Mouse (Mus musculus): ENCODE measurements around the gene Zmynd8. TPM values are rescaled to one million over a fixed set of nuclear protein-coding genes. Genes with fewer than 3 reads are reported as not detected.

The Zmynd8 gene
- polyA plus RNA-seq, 1 experiment from 2014 or later = 68.7 TPM

DNA sequence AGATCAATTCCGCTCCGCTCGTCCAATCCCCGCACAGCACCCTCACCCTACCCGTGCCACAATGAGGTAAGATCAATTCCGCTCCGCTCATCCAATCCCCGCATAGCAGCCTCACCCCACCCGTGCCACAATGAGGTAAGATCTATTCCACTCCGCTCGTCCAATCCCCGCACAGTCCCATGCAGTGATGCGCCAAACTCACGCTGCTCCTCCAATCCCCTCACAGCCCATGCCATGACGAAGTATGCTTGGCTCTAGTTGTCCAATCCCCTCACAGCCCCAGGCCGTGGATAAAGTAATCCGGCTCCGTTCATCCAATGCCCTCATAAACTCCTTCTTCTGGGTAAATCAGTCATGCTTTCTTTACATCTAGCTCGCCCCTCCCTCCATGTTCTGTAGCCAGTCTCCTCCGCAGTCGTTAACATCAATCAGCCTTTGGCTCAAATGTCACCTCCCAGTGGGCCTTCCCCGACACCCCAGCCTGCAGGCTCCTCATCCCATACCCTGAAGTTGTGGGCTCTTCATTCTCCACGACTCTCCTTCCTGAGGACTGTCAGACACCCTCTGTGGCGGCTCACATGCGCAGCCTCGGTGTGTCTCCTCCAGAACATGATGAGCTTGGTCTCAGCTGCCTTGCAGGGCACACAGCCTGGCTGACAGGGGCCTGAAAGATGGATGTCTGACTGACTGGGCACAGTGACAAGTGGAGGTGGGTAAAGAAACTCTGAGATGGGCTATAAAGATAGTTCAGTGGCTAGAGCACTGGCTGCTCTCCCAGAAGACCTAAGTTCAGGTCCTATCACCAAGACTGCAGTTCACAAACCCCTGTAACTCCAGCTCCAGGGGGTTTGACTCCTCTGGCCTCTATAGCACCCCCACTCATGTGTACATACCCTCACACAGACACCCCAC lies 36.9 kb downstream of the Zmynd8 start:
- Histone ChIP-seq H3K27ac (peak overlapping the region; percentile 46), H3K9me3 (no peaks in the 10 kb centered on the region), H3K9ac (no peak overlapping the region), H3K4me2 (replicated peaks) (0 out of 2 replicates have a peak overlapping the region, but pooled peaks have one; percentile 18), H3K36me3 (0 out of 2 replicates have a peak, but pooled peaks cover 4% of the 10 kb centered on the region), H3K27me3 (replicated peaks) (no peaks in the 10 kb centered on the region), H3K4me3 (no peak overlapping the region), H3K4me1 (peaks cover 84% of the 10 kb centered on the region)
- ATAC-seq (ENCODE audit: low FRiP score, low read depth) = peak; percentile 74
- WGBS = 51% methylated on average over 26 of the region's 26 CpGs

DNA sequence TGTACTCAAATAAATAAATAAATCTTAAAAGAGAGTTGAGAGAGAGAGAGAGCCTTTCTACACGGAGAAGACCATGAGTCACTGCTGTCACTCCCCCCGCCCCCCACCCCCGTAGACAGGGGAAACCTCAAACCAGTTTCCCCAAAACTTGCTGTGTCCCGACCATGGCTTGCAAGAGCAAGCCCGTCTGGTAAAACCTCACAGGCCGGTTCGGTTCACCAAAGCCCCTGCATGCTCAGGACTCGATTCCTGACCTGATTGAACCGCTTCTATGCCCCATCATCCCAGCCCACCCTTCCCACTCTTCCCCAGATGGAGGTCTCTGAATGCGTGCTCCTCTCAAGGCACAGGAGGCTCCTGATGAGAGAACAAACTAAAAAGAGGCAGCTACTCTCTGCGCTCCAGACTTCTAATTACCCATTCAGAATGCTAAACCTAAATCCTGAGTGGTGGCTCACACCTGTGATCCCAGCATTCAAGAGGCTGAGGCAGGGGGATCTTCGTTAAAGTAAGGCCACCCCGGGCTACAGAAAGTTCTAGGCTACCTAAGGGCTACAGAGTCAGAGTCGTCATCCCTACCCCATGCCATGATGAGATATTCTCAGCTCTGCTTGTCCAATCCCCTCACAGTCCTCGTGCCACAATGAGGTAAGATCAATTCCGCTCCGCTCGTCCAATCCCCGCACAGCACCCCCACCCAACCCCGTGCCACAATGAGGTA lies 37.7 kb downstream of the Zmynd8 start:
- no peak overlapping the region for H3K9ac ChIP-seq
- 90% methylated on average over 20 of the region's 20 CpGs for WGBS
- H3K4me1 ChIP-seq = peaks cover 84% of the 10 kb centered on the region
- H3K27me3 ChIP-seq (replicated peaks) = no peaks in the 10 kb centered on the region
- 0 out of 2 replicates have a peak, but pooled peaks cover 4% of the 10 kb centered on the region for H3K36me3 ChIP-seq
- no peak overlapping the region for H3K27ac ChIP-seq
- H3K9me3 ChIP-seq = no peaks in the 10 kb centered on the region
- H3K4me3 ChIP-seq = no peak overlapping the region
- ATAC-seq (ENCODE audit: low FRiP score, low read depth) = no peak
- H3K4me2 ChIP-seq (replicated peaks) = no peak overlapping the region

DNA sequence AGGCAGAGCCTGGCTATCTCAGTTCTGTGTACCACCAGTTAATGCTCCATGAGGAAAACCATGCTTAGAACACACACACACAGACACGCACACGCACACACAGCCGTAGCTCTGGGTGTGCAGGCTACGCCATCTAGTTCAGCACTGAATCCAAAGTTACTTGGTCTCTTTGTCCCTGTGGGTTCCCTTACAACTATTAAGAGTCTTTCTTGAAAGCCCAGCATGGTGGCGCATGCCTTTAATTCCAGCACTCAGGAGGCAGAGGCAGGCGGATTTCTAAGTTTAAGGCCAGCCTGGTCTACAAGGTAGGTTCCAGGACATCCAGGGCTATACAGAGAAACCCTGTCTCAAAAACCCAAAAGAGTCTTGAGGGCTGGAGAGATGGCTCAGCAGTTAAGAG lies 38.4 kb downstream of the Zmynd8 start:
- 96% methylated on average over 6 of the region's 6 CpGs for WGBS
- Histone ChIP-seq H3K9me3 (no peaks in the 10 kb centered on the region), H3K4me2 (replicated peaks) (no peak overlapping the region), H3K36me3 (0 out of 2 replicates have a peak, but pooled peaks cover 4% of the 10 kb centered on the region), H3K27ac (no peak overlapping the region), H3K27me3 (replicated peaks) (no peaks in the 10 kb centered on the region), H3K4me3 (no peak overlapping the region), H3K4me1 (peaks cover 89% of the 10 kb centered on the region), H3K9ac (no peak overlapping the region)
- ATAC-seq (ENCODE audit: low FRiP score, low read depth) = no peak

DNA sequence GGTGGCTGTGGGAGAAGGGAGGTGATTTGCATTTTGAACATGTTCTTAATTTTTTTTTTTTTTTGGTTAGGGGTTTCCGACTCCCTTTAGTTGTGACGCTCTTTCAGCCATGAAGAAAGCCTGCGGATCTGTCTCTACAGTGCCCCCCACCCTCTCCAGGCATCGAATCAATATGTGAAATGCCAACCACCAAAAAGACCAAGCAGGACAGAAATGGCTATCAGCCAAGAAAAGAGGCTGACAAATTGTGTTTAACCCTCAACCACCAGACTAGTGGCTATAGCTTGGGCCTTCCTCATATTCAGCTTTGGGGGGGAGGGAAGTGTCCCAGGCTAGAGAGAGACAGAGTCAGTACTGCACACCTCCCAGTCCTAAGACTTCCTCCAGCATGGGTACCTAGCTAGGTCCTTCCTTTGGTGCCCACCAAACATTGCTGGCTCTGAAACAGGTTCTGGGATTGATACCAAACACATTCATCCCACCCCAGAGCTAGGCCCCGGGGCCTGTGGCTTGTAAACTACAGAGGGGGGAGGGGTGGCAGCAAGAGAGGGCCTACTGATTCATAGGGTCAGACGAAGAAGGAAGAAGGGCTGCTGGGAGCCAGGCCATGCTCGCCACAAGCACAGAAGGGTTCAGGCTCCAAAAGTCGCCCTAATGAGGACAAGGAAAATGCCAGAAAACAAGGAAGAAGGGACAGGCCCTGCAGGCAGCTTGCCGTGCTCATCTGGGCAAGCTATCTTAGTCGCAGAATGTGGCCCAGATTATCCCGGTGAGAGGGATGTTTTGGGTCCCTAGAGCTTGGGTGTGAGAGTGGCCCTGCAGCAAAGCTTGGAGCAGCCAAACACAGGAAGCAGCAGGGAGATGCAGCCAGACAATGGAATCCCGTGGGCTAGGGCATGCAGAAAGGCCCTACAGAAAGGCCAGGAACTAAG lies 40.1 kb downstream of the Zmynd8 start:
- 11% methylated on average over 12 of the region's 12 CpGs for WGBS
- ATAC-seq (ENCODE audit: low FRiP score, low read depth) = no peak
- H3K4me2 ChIP-seq (replicated peaks) = peak overlapping the region; percentile 52
- 0 out of 2 replicates have a peak, but pooled peaks cover 4% of the 10 kb centered on the region for H3K36me3 ChIP-seq
- peak overlapping the region; percentile 48 for H3K9ac ChIP-seq
- no peaks in the 10 kb centered on the region for H3K27me3 ChIP-seq (replicated peaks)
- peaks cover 95% of the 10 kb centered on the region for H3K4me1 ChIP-seq
- H3K9me3 ChIP-seq = no peaks in the 10 kb centered on the region
- no peak overlapping the region for H3K4me3 ChIP-seq
- H3K27ac ChIP-seq = peak overlapping the region; percentile 85

DNA sequence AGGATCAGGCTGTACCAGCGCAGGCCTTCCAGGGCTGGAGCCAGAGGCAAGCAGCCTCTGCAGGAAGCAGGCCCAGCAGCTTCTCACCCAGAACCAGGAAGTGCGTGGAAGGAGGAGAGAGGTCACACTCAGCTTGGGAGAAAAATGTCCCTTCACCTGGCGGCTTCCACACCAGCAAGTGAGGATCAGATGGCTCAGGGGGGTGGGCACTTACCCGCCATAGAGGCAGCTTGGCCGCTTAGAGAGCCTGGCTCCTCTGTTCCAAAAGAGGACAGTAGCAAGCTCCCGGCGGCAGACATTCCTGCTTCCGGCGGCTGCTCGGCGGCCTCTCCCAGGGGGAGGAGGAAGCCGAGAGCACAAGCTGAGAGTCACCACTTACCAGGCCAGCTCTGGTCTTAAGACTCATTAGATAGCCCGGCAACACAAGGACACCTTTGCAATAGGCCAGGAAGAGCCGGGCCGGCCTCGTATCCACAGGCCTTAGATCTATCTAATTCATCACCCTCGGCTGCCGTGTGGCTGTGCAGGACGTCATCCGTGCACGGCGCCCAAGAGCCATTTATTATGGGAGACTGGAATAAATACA lies 40.9 kb downstream of the Zmynd8 start:
- peaks cover 93% of the 10 kb centered on the region for H3K4me1 ChIP-seq
- peak overlapping the region; percentile 54 for H3K9ac ChIP-seq
- WGBS = 1% methylated on average over 22 of the region's 22 CpGs
- H3K4me2 ChIP-seq (replicated peaks) = peak overlapping the region; percentile 52
- H3K36me3 ChIP-seq = peaks cover 4% of the 10 kb centered on the region; the same call in 1 of the 2 replicates
- no peaks in the 10 kb centered on the region for H3K27me3 ChIP-seq (replicated peaks)
- peak; percentile 2; the same call in 1 of the 2 replicates for ATAC-seq (ENCODE audit: low FRiP score, low read depth)
- no peaks in the 10 kb centered on the region for H3K9me3 ChIP-seq
- H3K27ac ChIP-seq = peak overlapping the region; percentile 85
- no peak overlapping the region for H3K4me3 ChIP-seq

DNA sequence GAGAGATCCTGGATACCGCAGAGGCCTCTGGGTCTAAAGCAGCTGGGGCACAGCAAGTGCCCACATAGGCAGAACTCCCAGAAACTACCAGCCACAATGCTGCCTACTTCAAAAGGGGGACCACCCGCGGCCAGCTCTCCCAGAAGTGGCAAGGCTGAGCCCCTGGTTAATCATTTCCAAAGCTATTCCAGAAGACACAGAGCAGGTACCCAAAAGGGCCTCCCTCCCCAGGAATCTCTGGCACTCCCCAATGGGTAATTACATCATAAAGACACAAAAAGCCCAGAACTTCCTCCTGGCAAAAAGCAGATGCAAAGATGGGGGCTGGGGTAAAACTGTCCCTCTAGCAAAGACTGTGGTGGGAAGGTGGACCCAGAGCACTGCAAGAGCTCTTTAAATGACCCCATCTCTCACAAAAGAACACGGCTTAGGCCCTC lies 41.4 kb downstream of the Zmynd8 start:
- ATAC-seq (ENCODE audit: low FRiP score, low read depth) = no peak

DNA sequence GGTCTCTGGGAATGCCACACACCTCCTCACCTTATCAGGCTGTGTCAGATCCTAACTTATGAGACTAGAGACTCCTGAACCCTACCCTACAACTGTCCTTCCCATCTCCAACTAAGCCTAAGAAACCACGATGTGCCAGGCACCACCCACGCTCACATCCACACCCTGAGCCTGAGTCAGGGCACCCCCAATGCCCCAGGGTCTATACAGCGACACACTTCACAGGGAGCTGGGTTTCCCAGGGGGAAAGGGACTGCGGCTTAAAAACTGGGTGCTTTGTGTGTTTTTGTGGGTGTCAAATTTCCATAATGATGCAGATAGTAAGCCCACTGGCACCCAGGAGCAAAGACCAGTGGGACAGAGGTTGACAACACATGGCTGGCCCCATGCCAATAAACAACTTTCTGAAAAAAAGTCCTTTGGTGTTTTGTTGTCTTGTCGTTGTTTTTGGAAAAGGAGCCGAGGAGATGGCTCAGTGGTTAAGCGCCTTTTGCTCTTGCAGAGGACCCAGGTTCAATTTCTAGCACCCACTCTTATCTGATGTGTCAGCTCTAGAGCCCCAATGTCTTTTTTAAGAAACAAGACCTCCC lies 42.1 kb downstream of the Zmynd8 start:
- H3K27ac ChIP-seq = no peak overlapping the region
- no peak overlapping the region for H3K9ac ChIP-seq
- no peak overlapping the region for H3K4me3 ChIP-seq
- peaks cover 85% of the 10 kb centered on the region for H3K4me1 ChIP-seq
- 46% methylated on average over 7 of the region's 7 CpGs for WGBS
- no peaks in the 10 kb centered on the region for H3K27me3 ChIP-seq (replicated peaks)
- ATAC-seq (ENCODE audit: low FRiP score, low read depth) = no peak
- H3K9me3 ChIP-seq = no peaks in the 10 kb centered on the region
- H3K36me3 ChIP-seq = peaks cover 7% of the 10 kb centered on the region
- peak overlapping the region; percentile 52; the same call in 1 of the 2 replicates for H3K4me2 ChIP-seq (replicated peaks)

More for the DNA sequence above, 41.4 kb downstream of the Zmynd8 start:
- Histone ChIP-seq H3K27me3 (replicated peaks) (no peaks in the 10 kb centered on the region), H3K4me2 (replicated peaks) (peak overlapping the region; percentile 52), H3K27ac (peak overlapping the region; percentile 85), H3K9me3 (no peaks in the 10 kb centered on the region), H3K9ac (peak overlapping the region; percentile 54; the same call in 1 of the 2 replicates), H3K4me3 (no peak overlapping the region), H3K4me1 (peaks cover 89% of the 10 kb centered on the region), H3K36me3 (peaks cover 4% of the 10 kb centered on the region)
- WGBS = 2% methylated on average over 4 of the region's 4 CpGs

DNA sequence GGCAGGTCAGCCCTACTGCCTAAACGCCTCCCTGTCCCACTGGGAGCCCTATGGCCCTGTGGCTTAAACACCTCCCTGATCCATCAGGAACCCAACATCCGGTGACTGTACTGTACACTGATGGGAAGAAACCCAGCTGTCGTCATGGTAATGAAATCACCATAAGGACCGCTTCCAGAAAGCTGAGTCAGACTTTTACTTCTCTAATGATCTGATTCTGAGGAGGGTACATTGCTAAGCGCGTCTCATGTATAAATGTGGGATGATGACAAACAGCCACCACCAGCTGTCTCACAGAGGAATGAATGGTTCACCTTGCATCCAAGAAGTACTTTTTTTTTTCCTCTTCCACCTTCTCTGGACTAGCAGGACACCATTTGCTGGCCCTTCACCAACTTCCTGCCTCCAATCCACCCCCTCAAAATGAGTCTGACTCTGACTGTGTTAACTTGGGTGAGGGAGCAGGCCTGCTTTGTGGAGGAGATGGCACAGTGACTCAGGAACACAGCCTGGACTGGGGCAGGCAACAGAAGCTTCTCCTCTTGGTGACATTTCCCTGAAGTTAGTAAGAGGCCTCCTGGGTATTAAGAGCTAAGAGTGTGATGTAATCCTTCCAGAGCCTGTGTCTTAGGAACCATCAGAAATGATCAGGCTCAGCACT lies 43.0 kb downstream of the Zmynd8 start:
- Histone ChIP-seq H3K4me1 (peaks cover 82% of the 10 kb centered on the region), H3K4me3 (no peak overlapping the region), H3K9ac (no peak overlapping the region), H3K9me3 (no peaks in the 10 kb centered on the region), H3K27me3 (replicated peaks) (no peaks in the 10 kb centered on the region), H3K4me2 (replicated peaks) (no peak overlapping the region), H3K36me3 (peaks cover 11% of the 10 kb centered on the region), H3K27ac (peak overlapping the region; percentile 9; the same call in 1 of the 2 replicates)
- 61% methylated on average over 6 of the region's 6 CpGs for WGBS
- no peak for ATAC-seq (ENCODE audit: low FRiP score, low read depth)

DNA sequence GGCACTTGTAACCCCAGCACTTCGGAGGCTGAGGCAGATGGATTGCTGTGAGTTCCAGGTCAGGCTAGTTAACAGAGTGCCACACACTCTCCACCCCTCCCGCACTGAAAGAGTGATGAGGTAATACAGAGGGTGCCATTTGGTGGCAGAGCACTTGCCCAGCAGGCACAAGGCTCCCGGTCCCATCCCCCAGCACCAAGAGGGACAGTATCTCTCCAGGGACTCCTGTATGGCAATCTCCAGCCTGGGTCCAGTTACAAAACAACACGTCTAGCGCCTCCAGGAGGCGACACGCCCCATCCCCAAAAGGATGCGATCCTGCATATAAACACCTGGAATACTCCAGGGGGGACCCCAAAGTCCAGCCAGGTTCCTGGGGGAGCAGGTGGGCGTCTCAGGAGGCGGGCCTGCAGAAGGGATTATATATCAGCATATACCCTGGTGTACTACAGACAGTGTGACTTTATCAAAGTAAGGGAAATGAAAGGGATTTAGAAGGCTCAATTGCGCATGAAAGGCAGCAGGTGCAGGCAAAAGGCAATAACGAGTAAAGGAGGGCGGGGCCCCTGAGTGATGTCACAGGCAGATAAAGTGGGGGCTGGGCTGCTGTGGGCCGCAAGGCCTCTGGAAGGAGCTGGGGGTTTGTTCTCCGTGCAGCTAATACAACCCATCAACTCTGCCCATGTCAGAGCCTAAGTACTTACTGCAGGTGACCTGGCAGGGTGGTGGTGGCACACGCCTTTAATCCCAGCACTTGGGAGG lies 44.4 kb downstream of the Zmynd8 start:
- peaks cover 14% of the 10 kb centered on the region for H3K36me3 ChIP-seq
- H3K9me3 ChIP-seq = no peaks in the 10 kb centered on the region
- H3K27ac ChIP-seq = peak overlapping the region; percentile 42
- no peaks in the 10 kb centered on the region for H3K27me3 ChIP-seq (replicated peaks)
- no peak overlapping the region for H3K4me2 ChIP-seq (replicated peaks)
- no peak overlapping the region for H3K4me3 ChIP-seq
- ATAC-seq (ENCODE audit: low FRiP score, low read depth) = peak; percentile 17; the same call in 1 of the 2 replicates
- 30% methylated on average over 16 of the region's 16 CpGs for WGBS
- H3K9ac ChIP-seq = no peak overlapping the region
- H3K4me1 ChIP-seq = peaks cover 73% of the 10 kb centered on the region
